Mouse (Mus musculus) cerebellum, adult (tissue): Measurements from ENCODE around the gene Slc35f2.

Source experiments
- ATAC-seq: cut with Nextera tagmentation; 2 replicates; pipeline ENCODE4 v1.9.2; 2017; ENCODE audit warnings: mild to moderate bottlenecking, moderate library complexity, mixed read lengths; ENCODE audit not compliant: insufficient number of reproducible peaks, low FRiP score, low TSS enrichment

Gene Slc35f2

GRCm38 (mm10) chr9:53771344-53772021 lies at the start of gene Slc35f2:
Gene Slc35f2, plus strand, starts transcription at chr9:53771538.
- ATAC-seq = no peak

- ATAC-seq = no peak
Observed at GRCm38 (mm10) chr9:53740829-53741404, 30.4 kb upstream of the Slc35f2 start.

- no peak for ATAC-seq
Observed at GRCm38 (mm10) chr9:53750411-53750810, 20.9 kb upstream of the Slc35f2 start.

GRCm38 (mm10) chr9:53750899-53751298 lies 20.4 kb upstream of the Slc35f2 start:
- ATAC-seq = no peak

- ATAC-seq = no peak
Observed at GRCm38 (mm10) chr9:53754801-53755200, 16.5 kb upstream of the Slc35f2 start.

GRCm38 (mm10) chr9:53758142-53758541 lies 13.2 kb upstream of the Slc35f2 start:
- ATAC-seq = no peak

- ATAC-seq = no peak
Observed at GRCm38 (mm10) chr9:53764697-53765096, 6.6 kb upstream of the Slc35f2 start.

- ATAC-seq = no peak
Observed at GRCm38 (mm10) chr9:53768486-53768885, 2.9 kb upstream of the Slc35f2 start.

- ATAC-seq = no peak
Observed at GRCm38 (mm10) chr9:53770771-53771343, 481 bp upstream of the Slc35f2 start.

GRCm38 (mm10) chr9:53772121-53772561 lies 803 bp downstream of the Slc35f2 start:
- ATAC-seq = no peak

- no peak for ATAC-seq
Observed at GRCm38 (mm10) chr9:53775511-53775910, 4.2 kb downstream of the Slc35f2 start.

- ATAC-seq = no peak
Observed at GRCm38 (mm10) chr9:53786561-53787407, 15.4 kb downstream of the Slc35f2 start.

- no peak for ATAC-seq
Observed at GRCm38 (mm10) chr9:53793830-53794330, 22.5 kb downstream of the Slc35f2 start.

GRCm38 (mm10) chr9:53794490-53794889 lies 23.2 kb downstream of the Slc35f2 start:
- ATAC-seq = no peak

GRCm38 (mm10) chr9:53795351-53795750 lies 24.0 kb downstream of the Slc35f2 start:
- ATAC-seq = no peak

- no peak for ATAC-seq
Observed at GRCm38 (mm10) chr9:53796386-53796785, 25.0 kb downstream of the Slc35f2 start.

- ATAC-seq = no peak
Observed at GRCm38 (mm10) chr9:53797141-53797540, 25.8 kb downstream of the Slc35f2 start.

- no peak for ATAC-seq
Observed at GRCm38 (mm10) chr9:53802921-53803320, 31.6 kb downstream of the Slc35f2 start.

GRCm38 (mm10) chr9:53806496-53807086 lies 35.3 kb downstream of the Slc35f2 start:
- ATAC-seq = no peak

- ATAC-seq = no peak
Observed at GRCm38 (mm10) chr9:53813418-53813817, 42.1 kb downstream of the Slc35f2 start.
